Mouse (Mus musculus): ENCODE results near the gene Tpbgl. TPM values are rescaled to one million over a fixed set of nuclear protein-coding genes. Genes with fewer than 3 reads are reported as not detected.
A peak's percentile ranks its signal among the peaks of the same experiment; 100 is the strongest.

The Tpbgl gene
- 0.22 and 0.51 TPM in 2 replicates for polyA plus RNA-seq (2015; fragmentation: Nextera tagmentation; extraction: Ambion mirVana)

- peak within 1 kb of the TSS; percentile 65 for H3K9ac ChIP-seq
- H3K4me3 ChIP-seq: peak within 1 kb of the TSS; percentile 56
- H3K27me3 ChIP-seq: peaks cover 89% of the 10 kb centered on the region
- H3K4me1 ChIP-seq: peaks cover 23% of the 10 kb centered on the region
- WGBS: under 1% methylated on average over 77 of the region's 83 CpGs
- no peaks in the 10 kb centered on the region for H3K36me3 ChIP-seq
- 0 out of 2 replicates have a peak, but pooled peaks have one; percentile 38 for ATAC-seq (ENCODE audit: insufficient number of reproducible peaks, insufficient read depth, low FRiP score, low TSS enrichment, low read depth)
- no peaks in the 10 kb centered on the region for H3K9me3 ChIP-seq
- no peak within 1 kb of the TSS for H3K27ac ChIP-seq
- peak within 1 kb of the TSS; percentile 99 for H3K4me2 ChIP-seq
Observed at GRCm38 (mm10) chr7:99626376-99627270, at the start of gene Tpbgl. Gene Tpbgl, minus strand, starts transcription at chr7:99627103.

GRCm38 (mm10) chr7:99674890-99675289 lies 48.0 kb upstream of the Tpbgl start:
- Histone ChIP-seq H3K9ac (no peak overlapping the region), H3K4me3 (no peak overlapping the region), H3K4me2 (no peak overlapping the region), H3K27ac (no peak overlapping the region), H3K27me3 (no peaks in the 10 kb centered on the region), H3K9me3 (no peaks in the 10 kb centered on the region), H3K36me3 (no peaks in the 10 kb centered on the region), H3K4me1 (no peaks in the 10 kb centered on the region)
- ATAC-seq (ENCODE audit: insufficient number of reproducible peaks, insufficient read depth, low FRiP score, low TSS enrichment, low read depth): no peak
- WGBS: 77% methylated on average over 3 of the region's 3 CpGs

DNA sequence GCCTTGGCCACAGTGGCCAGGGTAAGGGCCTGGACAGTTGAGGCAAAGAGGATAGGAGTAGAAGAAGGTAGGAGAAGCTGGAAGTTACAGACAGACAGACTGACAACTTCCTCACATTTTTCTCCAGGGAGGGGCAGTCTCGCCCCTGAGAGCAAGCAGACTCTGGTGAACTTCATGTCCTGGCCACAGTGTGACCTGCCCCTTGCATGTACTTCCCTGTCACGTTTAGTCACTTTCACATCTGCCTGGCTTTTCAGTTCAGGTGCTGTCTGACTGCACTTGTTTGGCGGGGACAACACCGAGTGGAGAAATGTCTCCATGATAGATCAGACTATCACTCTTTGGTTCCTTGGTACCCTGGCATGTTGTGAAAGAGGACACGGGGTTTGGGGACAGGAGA lies 47.3 kb upstream of the Tpbgl start:
- Histone ChIP-seq H3K9ac (no peak overlapping the region), H3K27me3 (no peaks in the 10 kb centered on the region), H3K4me2 (no peak overlapping the region), H3K36me3 (no peaks in the 10 kb centered on the region), H3K27ac (no peak overlapping the region), H3K9me3 (no peaks in the 10 kb centered on the region), H3K4me3 (no peak overlapping the region), H3K4me1 (no peaks in the 10 kb centered on the region)
- WGBS: 76% methylated on average over 5 of the region's 5 CpGs
- no peak for ATAC-seq (ENCODE audit: insufficient number of reproducible peaks, insufficient read depth, low FRiP score, low TSS enrichment, low read depth)

DNA sequence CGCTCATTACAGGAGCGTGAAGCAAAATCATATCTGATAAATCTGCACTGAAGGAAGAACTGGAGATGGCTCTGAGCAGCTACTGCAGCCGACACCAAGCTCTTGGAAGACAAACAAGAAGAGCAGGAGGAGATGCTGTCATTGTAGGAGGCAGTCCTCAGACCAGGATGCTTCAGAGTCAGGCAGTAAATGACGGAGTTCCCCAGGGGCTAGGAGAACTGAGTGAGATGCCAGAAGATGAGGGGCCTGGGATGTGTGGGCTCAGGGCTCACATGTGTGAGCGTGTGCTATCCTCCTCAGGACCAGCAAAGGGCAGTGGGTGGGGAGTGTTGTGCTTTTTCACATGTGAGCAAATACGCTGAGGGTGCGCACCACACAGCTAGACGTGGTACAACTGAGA lies 46.3 kb upstream of the Tpbgl start:
- no peak overlapping the region for H3K9ac ChIP-seq
- no peaks in the 10 kb centered on the region for H3K27me3 ChIP-seq
- H3K9me3 ChIP-seq: no peaks in the 10 kb centered on the region
- H3K27ac ChIP-seq: no peak overlapping the region
- WGBS: 77% methylated on average over 8 of the region's 8 CpGs
- H3K4me3 ChIP-seq: no peak overlapping the region
- H3K4me1 ChIP-seq: no peaks in the 10 kb centered on the region
- ATAC-seq (ENCODE audit: insufficient number of reproducible peaks, insufficient read depth, low FRiP score, low TSS enrichment, low read depth): no peak
- H3K36me3 ChIP-seq: no peaks in the 10 kb centered on the region
- H3K4me2 ChIP-seq: no peak overlapping the region

DNA sequence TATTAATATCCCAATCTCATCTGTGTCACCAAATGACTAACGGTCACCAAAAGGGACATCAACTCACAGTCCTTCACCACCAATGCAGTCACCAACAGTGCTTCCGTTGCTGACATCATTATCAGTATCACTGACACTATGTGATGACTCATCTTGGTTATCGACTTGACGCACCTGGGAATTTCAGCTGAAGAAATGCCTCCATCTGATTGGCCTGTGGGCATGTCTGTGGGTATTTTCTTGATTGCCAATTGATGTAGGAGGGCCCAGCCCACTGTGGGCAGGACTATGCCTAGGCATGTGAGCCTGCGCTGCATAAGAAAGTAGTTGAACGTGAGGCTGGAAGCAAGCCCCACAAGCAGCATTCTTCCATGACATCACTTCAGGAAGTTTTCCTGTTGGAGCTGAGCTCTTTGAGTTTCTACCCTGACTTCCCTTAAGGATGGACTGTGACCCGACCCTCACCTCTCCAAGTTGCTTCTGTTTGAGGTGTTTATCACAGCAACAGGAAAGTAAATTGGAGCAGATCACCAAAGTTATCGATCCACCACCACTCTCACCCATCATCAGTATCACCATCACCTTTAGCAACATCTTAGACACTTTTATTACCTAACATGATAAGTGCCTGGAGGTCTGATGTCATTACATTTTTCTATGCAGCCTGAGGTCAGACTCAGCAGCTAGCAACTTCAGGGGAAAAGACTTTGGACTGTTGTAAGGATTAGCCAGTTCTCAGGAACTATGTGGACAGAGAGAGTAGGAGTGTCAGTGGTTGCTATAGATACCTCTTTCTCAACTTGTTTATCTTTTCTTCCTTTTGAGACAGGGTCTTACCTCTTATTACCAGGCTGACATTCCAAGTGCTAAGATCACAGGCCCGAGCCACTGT lies 44.9 kb upstream of the Tpbgl start:
- no peak for ATAC-seq (ENCODE audit: insufficient number of reproducible peaks, insufficient read depth, low FRiP score, low TSS enrichment, low read depth)

DNA sequence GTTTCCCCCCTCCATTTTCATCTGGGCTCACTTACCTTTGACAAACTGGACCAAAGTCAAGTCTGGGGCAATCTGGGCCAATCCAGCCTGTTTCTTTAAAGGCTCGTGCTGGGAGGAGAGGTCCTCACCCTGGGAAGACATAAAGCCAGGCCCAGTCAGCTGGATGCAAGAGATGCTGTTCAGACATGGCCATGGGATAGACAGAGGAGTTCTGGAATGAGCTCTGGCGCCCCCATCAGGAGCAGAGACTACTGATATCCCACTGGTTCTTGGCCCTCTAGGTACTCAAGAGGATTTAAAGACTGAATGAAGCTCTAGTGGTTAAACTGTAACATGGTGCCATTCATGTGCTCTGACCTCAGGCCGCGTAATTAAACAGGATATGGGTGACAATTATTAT lies 44.0 kb upstream of the Tpbgl start:
- H3K4me1 ChIP-seq: no peaks in the 10 kb centered on the region
- no peaks in the 10 kb centered on the region for H3K36me3 ChIP-seq
- no peak overlapping the region for H3K9ac ChIP-seq
- H3K4me3 ChIP-seq: no peak overlapping the region
- no peak overlapping the region for H3K4me2 ChIP-seq
- H3K9me3 ChIP-seq: no peaks in the 10 kb centered on the region
- 74% methylated on average over 4 of the region's 4 CpGs for WGBS
- no peaks in the 10 kb centered on the region for H3K27me3 ChIP-seq
- ATAC-seq (ENCODE audit: insufficient number of reproducible peaks, insufficient read depth, low FRiP score, low TSS enrichment, low read depth): no peak
- no peak overlapping the region for H3K27ac ChIP-seq

More for the DNA sequence above, 44.9 kb upstream of the Tpbgl start:
- Histone ChIP-seq H3K4me1 (no peaks in the 10 kb centered on the region), H3K27me3 (no peaks in the 10 kb centered on the region), H3K4me3 (no peak overlapping the region), H3K36me3 (no peaks in the 10 kb centered on the region), H3K27ac (no peak overlapping the region), H3K9me3 (no peaks in the 10 kb centered on the region), H3K4me2 (no peak overlapping the region), H3K9ac (no peak overlapping the region)
- 79% methylated on average over 9 of the region's 9 CpGs for WGBS

DNA sequence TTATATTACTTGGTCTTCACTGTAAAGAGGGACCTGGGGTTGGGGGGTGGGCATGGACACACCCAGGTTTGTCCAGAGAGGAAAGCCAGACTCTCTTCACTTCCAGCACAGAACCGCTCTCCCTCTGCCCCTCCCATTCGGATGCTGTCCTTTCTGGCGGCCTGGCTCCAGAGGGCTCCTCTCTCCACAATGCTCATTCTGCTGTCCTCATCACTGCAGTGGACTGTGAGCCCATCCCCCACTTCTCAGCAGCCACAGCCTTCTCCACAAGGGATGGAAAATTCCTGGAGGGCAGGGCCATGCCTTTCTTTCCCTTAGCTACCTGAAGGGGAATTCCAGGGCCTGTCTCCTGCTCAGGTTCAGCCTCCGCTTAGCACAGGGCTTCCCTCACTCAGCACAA lies 41.9 kb upstream of the Tpbgl start:
- Histone ChIP-seq H3K9ac (no peak overlapping the region), H3K27ac (no peak overlapping the region), H3K9me3 (no peaks in the 10 kb centered on the region), H3K4me2 (no peak overlapping the region), H3K36me3 (no peaks in the 10 kb centered on the region), H3K4me1 (no peaks in the 10 kb centered on the region), H3K4me3 (no peak overlapping the region), H3K27me3 (no peaks in the 10 kb centered on the region)
- no peak for ATAC-seq (ENCODE audit: insufficient number of reproducible peaks, insufficient read depth, low FRiP score, low TSS enrichment, low read depth)
- WGBS: 27% methylated on average over 4 of the region's 4 CpGs

- Histone ChIP-seq H3K4me1 (no peaks in the 10 kb centered on the region), H3K4me2 (no peak overlapping the region), H3K4me3 (no peak overlapping the region), H3K27me3 (no peaks in the 10 kb centered on the region), H3K9me3 (no peaks in the 10 kb centered on the region), H3K36me3 (no peaks in the 10 kb centered on the region), H3K27ac (no peak overlapping the region), H3K9ac (no peak overlapping the region)
- ATAC-seq (ENCODE audit: insufficient number of reproducible peaks, insufficient read depth, low FRiP score, low TSS enrichment, low read depth): no peak
- WGBS: 69% methylated on average over 16 of the region's 16 CpGs
Observed at GRCm38 (mm10) chr7:99667096-99667495, 40.2 kb upstream of the Tpbgl start.

GRCm38 (mm10) chr7:99665731-99666452 lies 39.0 kb upstream of the Tpbgl start:
- Histone ChIP-seq H3K9ac (no peak overlapping the region), H3K4me3 (no peak overlapping the region), H3K4me2 (no peak overlapping the region), H3K36me3 (no peaks in the 10 kb centered on the region), H3K27me3 (no peaks in the 10 kb centered on the region), H3K27ac (no peak overlapping the region), H3K9me3 (no peaks in the 10 kb centered on the region), H3K4me1 (no peaks in the 10 kb centered on the region)
- ATAC-seq (ENCODE audit: insufficient number of reproducible peaks, insufficient read depth, low FRiP score, low TSS enrichment, low read depth): no peak
- 88% methylated on average over 10 of the region's 10 CpGs for WGBS

DNA sequence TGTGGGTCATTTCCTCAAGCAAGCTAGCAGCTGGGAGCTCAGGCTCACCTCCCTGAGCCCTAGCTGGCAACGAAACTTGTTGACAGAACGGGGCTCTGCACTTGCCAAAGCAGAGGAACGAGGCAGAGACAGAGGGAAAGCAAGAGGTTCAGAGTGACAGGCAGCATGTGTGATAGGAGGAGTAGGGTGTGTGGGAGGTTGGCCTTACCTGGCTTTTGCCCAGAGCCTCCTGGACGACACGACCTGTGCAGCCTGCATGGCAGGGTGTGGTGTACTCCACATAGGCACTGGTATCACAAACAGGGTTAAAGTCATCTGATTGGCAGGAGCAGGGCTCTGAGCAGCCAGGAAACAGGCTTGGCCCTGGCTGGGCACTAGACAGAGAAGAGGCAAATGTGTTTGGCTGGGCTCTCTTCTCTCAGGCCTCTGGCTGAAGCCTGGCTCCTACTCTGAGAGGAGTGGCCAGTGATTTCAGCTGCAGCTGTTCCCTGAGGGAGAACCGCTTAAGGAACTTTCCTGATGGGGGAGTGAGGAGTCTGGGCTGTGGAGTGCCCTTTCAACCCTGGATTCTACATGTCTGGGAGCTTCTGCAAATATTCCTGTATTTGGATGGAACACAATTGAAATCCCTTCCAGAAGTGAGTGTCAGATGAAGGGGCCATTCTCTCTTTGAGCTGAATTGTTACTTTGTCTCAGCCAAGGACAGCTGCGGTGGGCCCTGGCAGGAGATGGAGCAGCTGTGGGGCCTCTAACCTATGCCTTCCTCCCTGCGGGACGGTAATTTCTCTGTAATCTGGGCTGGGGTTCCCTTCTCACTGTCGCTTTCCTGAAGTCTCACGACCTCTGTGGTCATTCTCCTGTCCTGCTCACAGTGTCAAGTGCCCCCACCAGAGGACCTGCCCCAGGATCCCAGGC lies 37.9 kb upstream of the Tpbgl start:
- no peak overlapping the region for H3K9ac ChIP-seq
- H3K27me3 ChIP-seq: no peaks in the 10 kb centered on the region
- WGBS: 33% methylated on average over 11 of the region's 11 CpGs
- H3K4me2 ChIP-seq: no peak overlapping the region
- no peaks in the 10 kb centered on the region for H3K36me3 ChIP-seq
- no peaks in the 10 kb centered on the region for H3K4me1 ChIP-seq
- H3K4me3 ChIP-seq: no peak overlapping the region
- no peak overlapping the region; the same call in 1 of the 2 replicates for H3K27ac ChIP-seq
- H3K9me3 ChIP-seq: no peaks in the 10 kb centered on the region
- no peak for ATAC-seq (ENCODE audit: insufficient number of reproducible peaks, insufficient read depth, low FRiP score, low TSS enrichment, low read depth)

Data from embryonic facial prominence, embryonic 13.5 days (tissue).